Mouse (Mus musculus) testis, postnatal 14 days (tissue): ENCODE measurements around the gene Taok1.
"Not testable (repeated sequence)": the region's sequence is repeated elsewhere in the genome, so short reads cannot be mapped to it uniquely, and the experiment has no call there.

Source experiments
- DNase-seq: peaks from one replicate; pipeline ENCODE4 v3.0.0; 2021; ENCODE audit warnings: low spot score

Gene Taok1

GRCm38 (mm10) chr11:77545261-77545660, 62.4 kb downstream of the Taok1 start:
- no peak for DNase-seq

- DNase-seq, result no peak
These were observed 75.3 kb downstream of the Taok1 start for GRCm38 (mm10) chr11:77532202-77532846.

- no peak for DNase-seq
These were observed 76.8 kb downstream of the Taok1 start for GRCm38 (mm10) chr11:77530862-77531261.

GRCm38 (mm10) chr11:77529644-77530043, 78.0 kb downstream of the Taok1 start:
- DNase-seq, result no peak

GRCm38 (mm10) chr11:77528420-77528819, 79.2 kb downstream of the Taok1 start:
- DNase-seq, result not testable (repeated sequence)

- no peak for DNase-seq
These were observed 81.7 kb downstream of the Taok1 start for GRCm38 (mm10) chr11:77525804-77526486.

- DNase-seq, result no peak
These were observed 86.8 kb downstream of the Taok1 start for GRCm38 (mm10) chr11:77520601-77521529.

- no peak for DNase-seq
These were observed 88.6 kb downstream of the Taok1 start, which contains the start of gene Gm10392 for GRCm38 (mm10) chr11:77519043-77519442. TSS of gene Gm10392 (minus strand) at chr11:77519198.

GRCm38 (mm10) chr11:77518051-77518798, 89.4 kb downstream of the Taok1 start:
- DNase-seq, result no peak

GRCm38 (mm10) chr11:77516553-77517425, 90.8 kb downstream of the Taok1 start:
- DNase-seq, result no peak

GRCm38 (mm10) chr11:77515637-77516552, 91.7 kb downstream of the Taok1 start, which contains the start of gene Trp53i13:
TSS of gene Trp53i13 (minus strand) at chr11:77515980.
- peak; percentile 31 for DNase-seq

- DNase-seq, result peak; percentile 73
These were observed 92.6 kb downstream of the Taok1 start, which contains the start of gene Abhd15 for GRCm38 (mm10) chr11:77514832-77515636. TSS of gene Abhd15 (plus strand) at chr11:77515121.

GRCm38 (mm10) chr11:77514281-77514831, 93.3 kb downstream of the Taok1 start:
- peak; percentile 25 for DNase-seq

- no peak for DNase-seq
These were observed 93.8 kb downstream of the Taok1 start for GRCm38 (mm10) chr11:77513811-77514170.

GRCm38 (mm10) chr11:77512891-77513810, 94.5 kb downstream of the Taok1 start:
- peak; percentile 86 for DNase-seq

- peak; percentile 3 for DNase-seq
These were observed 96.3 kb downstream of the Taok1 start for GRCm38 (mm10) chr11:77511336-77511735.
